Mouse (Mus musculus) neural tube, embryonic 14.5 days (tissue): Measurements from ENCODE around the gene Nradd. TPM values are rescaled to one million over a fixed set of nuclear protein-coding genes. Genes with fewer than 3 reads are reported as not detected.
A peak's percentile ranks its signal among the peaks of the same experiment; 100 is the strongest.

Experiments
- ATAC-seq: fragments of 200-750 bp; cut with Nextera tagmentation; 2 replicates; pipeline ENCODE4 v1.8.0; 2017; ENCODE audit warnings: low read depth, mild to moderate bottlenecking, moderate TSS enrichment, moderate library complexity
- H3K27ac ChIP-seq: fragments of 300-500 bp; sonication (generic); 2 replicates; pipeline ENCODE4 v1.5.1; 2014; ENCODE audit warnings: low read depth, mild to moderate bottlenecking, control low read depth, low read length, moderate library complexity, mixed read lengths
- H3K27me3 ChIP-seq: fragments of 300-500 bp; sonication (generic); 2 replicates; pipeline ENCODE4 v1.6.1; 2014; ENCODE audit warnings: low read length; ENCODE audit not compliant: control insufficient read depth, insufficient read depth
- H3K36me3 ChIP-seq: fragments of 300-500 bp; sonication (generic); 2 replicates; pipeline ENCODE4 v1.6.1; 2014; ENCODE audit warnings: low read length, mixed read lengths; ENCODE audit not compliant: control insufficient read depth, insufficient read depth
- H3K4me1 ChIP-seq: fragments of 300-500 bp; sonication (generic); 2 replicates; pipeline ENCODE4 v1.6.1; 2014; ENCODE audit warnings: low read length; ENCODE audit not compliant: control insufficient read depth, insufficient read depth
- H3K4me2 ChIP-seq: fragments of 300-500 bp; sonication (generic); 2 replicates; pipeline ENCODE4 v1.6.1; 2014; ENCODE audit warnings: mild to moderate bottlenecking, low read depth, low read length, control low read depth
- H3K4me3 ChIP-seq: fragments of 300-500 bp; sonication (generic); 2 replicates; pipeline ENCODE4 v1.5.1; 2014; ENCODE audit warnings: low read depth, low read length, control low read depth, mixed read lengths
- H3K9ac ChIP-seq: fragments of 300-500 bp; sonication (generic); replicated peaks from 2 replicates; pipeline ENCODE4 v1.6.1; 2014; ENCODE audit warnings: low read depth, mild to moderate bottlenecking, control low read depth, low read length, mixed read lengths
- H3K9me3 ChIP-seq: fragments of 300-500 bp; sonication (generic); 2 replicates; pipeline ENCODE4 v1.6.1; 2016; ENCODE audit warnings: low read length; ENCODE audit not compliant: control insufficient read depth
- WGBS: fragments of 180-500 bp; shearing (Covaris S2); extraction: QIAGEN DNeasy Blood & Tissue Kit; methylation state at CpG from one replicate; pipeline ENCODE4 v1.1.7; 2014; 5-methylcytosine and 5-hydroxymethylcytosine counted together
- polyA plus RNA-seq: library from polyadenylated mRNA; unstranded; fragments of >200 nt; fragmentation: Nextera tagmentation; extraction: Ambion mirVana; gene quantifications from 2 replicates; pipeline ENCODE4 v1.2.1, GENCODE M21; 2014

Gene Nradd
- polyA plus RNA-seq, 1 experiment from 2014 or later, result 14.1 TPM

DNA sequence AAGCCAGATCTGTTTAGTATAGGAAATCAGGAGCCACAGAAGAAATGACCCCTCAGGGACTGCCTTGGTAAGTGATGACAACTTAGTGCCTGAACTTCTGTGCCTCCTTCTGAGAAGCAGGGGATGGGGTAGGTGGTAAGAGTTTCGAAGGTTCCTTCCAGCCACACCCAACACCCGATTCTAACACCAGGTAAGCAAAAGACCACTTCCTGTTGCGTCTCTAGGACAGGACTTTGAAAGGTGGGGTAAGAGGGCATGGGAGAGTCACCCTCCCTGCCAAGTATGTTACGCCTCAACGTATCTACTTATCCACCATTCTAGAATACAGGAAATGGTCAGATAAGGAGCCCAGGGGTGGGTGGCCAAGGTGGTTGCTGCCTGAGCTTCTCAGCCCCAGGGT lies 16.8 kb upstream of the Nradd start:
- H3K36me3 ChIP-seq, result no peaks in the 10 kb centered on the region
- H3K4me3 ChIP-seq, result no peak overlapping the region
- no peaks in the 10 kb centered on the region for H3K4me1 ChIP-seq
- no peaks in the 10 kb centered on the region for H3K27me3 ChIP-seq
- H3K9ac ChIP-seq, result no peak overlapping the region
- H3K27ac ChIP-seq, result no peak overlapping the region
- no peak for ATAC-seq
- no peaks in the 10 kb centered on the region for H3K9me3 ChIP-seq
- WGBS, result 91% methylated on average over 5 of the region's 5 CpGs
- H3K4me2 ChIP-seq, result no peak overlapping the region

DNA sequence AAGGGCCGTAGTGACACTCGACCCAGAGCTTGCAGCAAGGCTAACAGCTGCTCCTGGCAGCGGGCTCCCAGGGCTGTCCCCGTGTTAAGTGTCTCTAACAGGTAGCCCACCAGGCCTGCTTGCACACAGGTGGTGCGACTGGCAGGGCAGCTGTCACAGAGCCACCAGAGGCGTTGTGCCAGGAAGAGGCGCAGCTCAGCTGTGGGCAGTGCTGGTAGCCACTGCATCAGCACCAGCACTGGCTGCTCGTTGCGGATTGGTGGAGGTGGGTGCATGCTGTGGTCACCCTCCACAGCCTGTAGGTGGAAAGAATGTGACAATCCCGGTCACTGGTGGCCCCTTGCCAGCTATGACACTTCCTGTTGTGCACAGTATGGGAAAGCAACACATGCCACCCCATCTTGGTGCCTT lies 14.4 kb upstream of the Nradd start:
- H3K27ac ChIP-seq, result no peak overlapping the region
- no peaks in the 10 kb centered on the region for H3K27me3 ChIP-seq
- no peak overlapping the region for H3K4me3 ChIP-seq
- no peak overlapping the region for H3K4me2 ChIP-seq
- H3K9me3 ChIP-seq, result no peaks in the 10 kb centered on the region
- no peaks in the 10 kb centered on the region for H3K36me3 ChIP-seq
- ATAC-seq, result no peak
- no peaks in the 10 kb centered on the region for H3K4me1 ChIP-seq
- WGBS, result 85% methylated on average over 10 of the region's 10 CpGs
- no peak overlapping the region for H3K9ac ChIP-seq

DNA sequence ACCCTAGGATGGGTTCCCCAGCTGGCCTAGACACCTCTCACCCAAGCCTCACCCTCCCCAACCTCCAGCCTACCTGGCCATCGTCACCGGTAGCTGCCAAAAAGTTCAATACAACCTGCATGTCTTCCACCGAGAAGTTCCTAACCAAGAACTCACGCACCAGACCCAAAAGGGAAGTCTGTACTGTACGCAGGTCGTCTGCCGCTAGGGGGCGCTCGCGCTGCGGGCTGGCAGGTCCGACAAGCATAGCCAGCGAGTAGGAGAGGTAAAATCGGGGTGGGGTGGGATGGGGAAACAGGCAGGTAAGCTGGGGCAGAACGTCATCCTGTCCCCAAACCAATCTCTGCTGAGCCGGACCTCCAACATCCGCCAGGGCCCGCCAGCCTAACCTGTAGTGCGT lies 11.0 kb upstream of the Nradd start:
- Histone ChIP-seq H3K36me3 (no peaks in the 10 kb centered on the region), H3K4me1 (0 out of 2 replicates have a peak, but pooled peaks cover 8% of the 10 kb centered on the region), H3K4me2 (no peak overlapping the region), H3K27ac (no peak overlapping the region), H3K9ac (no peak overlapping the region), H3K4me3 (no peak overlapping the region), H3K9me3 (no peaks in the 10 kb centered on the region), H3K27me3 (no peaks in the 10 kb centered on the region)
- ATAC-seq, result no peak
- WGBS, result 11% methylated on average over 19 of the region's 19 CpGs

DNA sequence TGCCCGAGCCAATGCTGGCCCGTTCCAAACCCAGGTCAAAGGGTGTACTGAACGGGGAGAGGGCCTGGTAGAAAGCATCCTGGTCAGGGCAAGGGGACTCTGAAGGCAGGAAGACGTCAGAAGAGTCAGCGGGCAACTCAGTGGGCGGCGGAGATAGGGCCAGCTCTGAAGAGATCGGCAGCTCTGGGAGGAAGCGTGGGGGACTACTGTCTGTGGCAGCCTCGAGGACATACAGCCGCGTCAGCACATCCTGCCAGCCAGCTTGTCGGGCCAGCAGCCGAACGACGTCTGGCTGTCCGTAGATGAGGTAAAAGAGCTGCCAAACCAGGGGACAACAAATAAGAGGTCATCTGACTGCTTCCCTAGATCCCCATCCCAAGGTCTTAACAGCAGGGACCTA lies 9.6 kb upstream of the Nradd start:
- 83% methylated on average over 17 of the region's 17 CpGs for WGBS
- H3K9me3 ChIP-seq, result no peaks in the 10 kb centered on the region
- H3K9ac ChIP-seq, result no peak overlapping the region
- 0 out of 2 replicates have a peak, but pooled peaks cover 8% of the 10 kb centered on the region for H3K4me1 ChIP-seq
- H3K4me2 ChIP-seq, result no peak overlapping the region
- H3K36me3 ChIP-seq, result no peaks in the 10 kb centered on the region
- ATAC-seq, result no peak
- H3K27me3 ChIP-seq, result no peaks in the 10 kb centered on the region
- H3K4me3 ChIP-seq, result no peak overlapping the region
- H3K27ac ChIP-seq, result no peak overlapping the region

DNA sequence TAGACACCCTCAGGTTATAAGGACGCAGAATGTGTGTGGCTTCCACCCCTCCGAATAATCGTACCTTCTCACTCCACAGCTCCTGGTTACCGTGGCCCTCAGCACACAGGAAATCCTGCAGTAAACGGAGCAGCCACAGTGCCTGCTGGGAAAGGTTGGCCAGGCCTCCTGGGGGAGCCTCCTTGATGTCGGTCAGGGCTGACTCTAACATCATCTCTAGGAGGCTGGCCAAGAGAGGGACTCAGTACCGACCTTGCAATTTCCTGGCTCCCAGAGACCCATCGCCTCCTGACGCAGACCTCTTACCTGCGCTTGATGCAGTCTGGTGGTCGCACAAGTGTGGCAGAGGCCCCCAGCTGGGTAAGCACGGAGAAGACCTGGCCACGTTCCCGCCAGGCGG lies 8.4 kb upstream of the Nradd start:
- no peak for ATAC-seq
- no peaks in the 10 kb centered on the region for H3K9me3 ChIP-seq
- H3K4me3 ChIP-seq, result no peak overlapping the region
- no peaks in the 10 kb centered on the region for H3K36me3 ChIP-seq
- H3K4me1 ChIP-seq, result 0 out of 2 replicates have a peak, but pooled peaks cover 8% of the 10 kb centered on the region
- no peak overlapping the region for H3K9ac ChIP-seq
- no peak overlapping the region for H3K27ac ChIP-seq
- no peak overlapping the region for H3K4me2 ChIP-seq
- H3K27me3 ChIP-seq, result no peaks in the 10 kb centered on the region
- 85% methylated on average over 15 of the region's 15 CpGs for WGBS

DNA sequence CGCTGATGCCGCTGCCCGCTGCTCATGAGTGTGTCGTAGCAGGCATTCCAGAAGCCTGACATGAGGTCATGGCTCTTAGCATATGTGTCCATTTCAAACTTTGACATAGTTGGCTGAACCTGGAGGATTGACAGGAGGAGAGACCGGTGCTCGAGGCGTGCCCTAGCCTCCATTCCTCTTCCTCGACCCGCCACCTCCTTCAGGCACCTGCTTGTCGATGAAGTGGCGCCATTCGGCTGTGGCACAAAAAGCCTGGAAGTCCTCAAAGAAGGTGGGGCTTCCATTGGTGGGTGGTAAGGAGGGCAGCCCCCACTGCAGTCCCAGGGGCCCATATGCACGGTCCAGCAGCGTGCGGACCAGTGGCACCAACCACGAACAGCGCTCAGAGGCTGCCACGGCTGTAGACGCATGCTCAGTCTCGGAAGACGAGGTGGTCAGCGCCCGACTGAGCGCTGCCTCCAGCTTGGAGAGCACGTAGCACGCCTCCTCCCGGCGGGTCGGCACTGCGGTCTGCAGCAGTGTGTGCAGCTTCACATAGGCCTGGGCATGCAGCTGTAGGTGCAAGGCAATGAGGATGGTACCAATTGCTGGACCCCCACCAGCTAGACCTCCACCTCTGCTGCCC lies 7.5 kb upstream of the Nradd start:
- no peaks in the 10 kb centered on the region for H3K36me3 ChIP-seq
- peak; percentile 66 for ATAC-seq
- 0 out of 2 replicates have a peak, but pooled peaks cover 8% of the 10 kb centered on the region for H3K4me1 ChIP-seq
- H3K9ac ChIP-seq, result peak overlapping the region; percentile 39; the same call in 1 of the 2 replicates
- no peaks in the 10 kb centered on the region for H3K27me3 ChIP-seq
- H3K27ac ChIP-seq, result no peak overlapping the region
- H3K9me3 ChIP-seq, result no peaks in the 10 kb centered on the region
- WGBS, result 19% methylated on average over 30 of the region's 30 CpGs
- H3K4me2 ChIP-seq, result peak overlapping the region; percentile 49
- peak overlapping the region; percentile 24 for H3K4me3 ChIP-seq

DNA sequence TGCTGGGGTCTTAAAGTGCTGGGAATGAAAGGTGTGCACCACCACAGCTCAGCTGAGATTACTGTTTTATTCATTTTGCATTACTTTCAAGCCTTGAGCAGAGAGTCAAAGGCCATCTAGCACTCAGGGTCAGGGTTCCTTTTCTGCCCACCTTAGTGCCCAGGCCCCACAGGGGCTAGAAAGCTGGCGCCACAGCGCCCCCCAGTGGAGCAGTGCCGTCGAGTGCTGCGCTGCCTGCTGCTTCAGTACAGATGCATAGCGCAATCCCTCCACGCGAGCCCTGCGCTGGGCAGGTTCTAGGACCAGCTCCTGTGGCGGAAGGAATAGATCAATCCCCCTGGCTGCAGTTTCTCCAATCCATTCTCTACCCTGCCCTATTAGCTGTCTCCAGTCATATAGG lies 6.9 kb upstream of the Nradd start:
- H3K4me2 ChIP-seq, result peak overlapping the region; percentile 49
- 0 out of 2 replicates have a peak, but pooled peaks cover 8% of the 10 kb centered on the region for H3K4me1 ChIP-seq
- H3K36me3 ChIP-seq, result no peaks in the 10 kb centered on the region
- H3K4me3 ChIP-seq, result peak overlapping the region; percentile 24; the same call in 1 of the 2 replicates
- H3K27ac ChIP-seq, result no peak overlapping the region
- H3K9me3 ChIP-seq, result no peaks in the 10 kb centered on the region
- WGBS, result 6% methylated on average over 10 of the region's 10 CpGs
- peak overlapping the region; percentile 39; the same call in 1 of the 2 replicates for H3K9ac ChIP-seq
- no peaks in the 10 kb centered on the region for H3K27me3 ChIP-seq
- peak; percentile 56; the same call in 1 of the 2 replicates for ATAC-seq

DNA sequence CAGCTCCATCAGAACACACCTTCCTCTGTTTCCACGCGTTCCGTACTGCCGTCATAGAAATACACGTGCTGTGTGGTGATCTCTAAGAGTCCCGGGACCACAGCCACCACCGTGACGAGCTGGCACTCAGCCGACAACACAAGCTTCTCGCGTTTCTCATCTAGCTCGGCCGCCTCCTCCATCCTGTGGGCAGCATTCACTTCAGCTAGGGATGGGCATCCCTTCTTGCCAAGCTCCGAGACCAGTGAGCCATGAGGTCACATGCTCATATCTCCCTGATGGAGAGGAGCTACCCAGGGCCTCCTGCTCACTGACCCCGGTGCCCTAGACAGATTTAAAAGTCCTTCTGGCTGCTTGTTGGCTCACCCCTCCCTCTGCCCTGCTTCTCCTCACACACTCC lies 5.9 kb upstream of the Nradd start:
- Histone ChIP-seq H3K27me3 (no peaks in the 10 kb centered on the region), H3K4me2 (no peak overlapping the region), H3K4me1 (peaks cover 12% of the 10 kb centered on the region; the same call in 1 of the 2 replicates), H3K4me3 (no peak overlapping the region), H3K27ac (no peak overlapping the region), H3K9me3 (no peaks in the 10 kb centered on the region), H3K9ac (no peak overlapping the region), H3K36me3 (no peaks in the 10 kb centered on the region)
- 89% methylated on average over 15 of the region's 15 CpGs for WGBS
- no peak for ATAC-seq

DNA sequence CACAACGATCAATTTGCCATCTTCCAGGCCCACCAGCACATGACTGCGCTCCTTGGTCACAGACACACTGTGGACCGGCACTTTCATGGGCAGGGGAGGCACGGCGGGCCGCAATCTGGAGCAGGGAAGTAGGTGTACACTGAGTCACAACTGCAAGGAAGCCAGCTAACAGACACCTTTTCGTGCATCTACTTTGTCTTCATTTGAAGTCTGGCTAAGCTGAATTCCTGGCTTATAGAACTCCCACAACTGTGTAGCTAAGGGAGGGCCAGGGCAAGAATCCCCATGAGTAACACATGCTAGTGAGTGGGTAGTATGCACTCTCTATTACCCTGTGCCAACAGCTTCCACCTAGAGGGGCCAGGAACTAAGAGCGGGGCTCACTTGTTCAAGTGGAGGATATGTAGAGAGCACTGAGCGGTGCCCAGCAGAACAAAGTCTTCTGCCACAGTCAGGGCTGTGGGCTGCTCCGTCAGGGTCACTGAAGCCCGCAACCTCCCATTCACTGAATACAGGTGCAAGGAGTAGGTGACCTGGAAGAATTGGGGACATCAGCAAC lies 1.2 kb upstream of the Nradd start:
- Histone ChIP-seq H3K9me3 (no peaks in the 10 kb centered on the region), H3K4me2 (peak overlapping the region; percentile 94), H3K4me3 (peak overlapping the region; percentile 36), H3K27me3 (no peaks in the 10 kb centered on the region), H3K4me1 (peaks cover 12% of the 10 kb centered on the region; the same call in 1 of the 2 replicates), H3K36me3 (no peaks in the 10 kb centered on the region), H3K27ac (peak overlapping the region; percentile 80), H3K9ac (peak overlapping the region; percentile 66)
- WGBS, result 73% methylated on average over 11 of the region's 11 CpGs
- ATAC-seq, result peak; percentile 21; the same call in 1 of the 2 replicates
